Mouse (Mus musculus) ES-Bruce4 (cell line): Measurements from ENCODE around the gene Wdfy3. TPM values are rescaled to one million over a fixed set of nuclear protein-coding genes. Genes with fewer than 3 reads are reported as not detected.

ENCODE experiments used
- H3K27ac ChIP-seq: 2 replicates; pipeline ENCODE4 v1.5.1; 2012; ENCODE audit warnings: low read length, inconsistent platforms; ENCODE audit not compliant: insufficient read depth
- H3K27me3 ChIP-seq: 2 replicates; pipeline ENCODE4 v1.6.1; 2012; ENCODE audit warnings: mild to moderate bottlenecking, low read length, inconsistent platforms; ENCODE audit not compliant: control insufficient read depth, poor library complexity, insufficient read depth, severe bottlenecking
- H3K36me3 ChIP-seq: 2 replicates; pipeline ENCODE4 v1.6.1; 2012; ENCODE audit warnings: inconsistent platforms, mild to moderate bottlenecking, low read length, moderate library complexity; ENCODE audit not compliant: control insufficient read depth, poor library complexity, insufficient read depth, severe bottlenecking
- H3K4me1 ChIP-seq: one replicate; pipeline ENCODE4 v1.8.1; 2011; ENCODE audit warnings: low read length; ENCODE audit not compliant: control insufficient read depth, insufficient read depth
- H3K4me3 ChIP-seq: 2 replicates; pipeline ENCODE4 v1.5.1; 2011; ENCODE audit warnings: low read depth, mild to moderate bottlenecking, low read length
- H3K9ac ChIP-seq: 2 replicates; pipeline ENCODE4 v1.6.1; 2012; ENCODE audit warnings: low read depth, mild to moderate bottlenecking, inconsistent platforms; ENCODE audit not compliant: poor library complexity, severe bottlenecking
- H3K9me3 ChIP-seq: replicated peaks from 2 replicates; pipeline ENCODE4 v1.6.1; 2012; ENCODE audit warnings: mild to moderate bottlenecking, low read length, inconsistent platforms; ENCODE audit not compliant: control insufficient read depth, poor library complexity, insufficient read depth, severe bottlenecking
- CTCF ChIP-seq: IDR thresholded peaks from one replicate; pipeline ENCODE4 v1.8.1; 2011; ENCODE audit warnings: low read depth, low read length
- EP300 ChIP-seq: IDR thresholded peaks from 2 replicates; pipeline ENCODE4 v1.6.1; 2011; ENCODE audit warnings: low read depth, low read length; ENCODE audit not compliant: insufficient read depth
- POLR2A ChIP-seq: IDR thresholded peaks from one replicate; pipeline ENCODE4 v1.8.1; 2011; ENCODE audit warnings: low read length; ENCODE audit not compliant: insufficient read depth
- polyA plus RNA-seq: library from polyadenylated mRNA; stranded (reverse); fragments of >200 nt; gene quantifications from 2 replicates; pipeline ENCODE4 v1.2.4, GENCODE M21; 2011; ENCODE audit warnings: low read depth; ENCODE audit not compliant: missing spikeins, insufficient read depth, insufficient read length

Wdfy3 gene
- polyA plus RNA-seq, 1 experiment, result 20.2 TPM

DNA sequence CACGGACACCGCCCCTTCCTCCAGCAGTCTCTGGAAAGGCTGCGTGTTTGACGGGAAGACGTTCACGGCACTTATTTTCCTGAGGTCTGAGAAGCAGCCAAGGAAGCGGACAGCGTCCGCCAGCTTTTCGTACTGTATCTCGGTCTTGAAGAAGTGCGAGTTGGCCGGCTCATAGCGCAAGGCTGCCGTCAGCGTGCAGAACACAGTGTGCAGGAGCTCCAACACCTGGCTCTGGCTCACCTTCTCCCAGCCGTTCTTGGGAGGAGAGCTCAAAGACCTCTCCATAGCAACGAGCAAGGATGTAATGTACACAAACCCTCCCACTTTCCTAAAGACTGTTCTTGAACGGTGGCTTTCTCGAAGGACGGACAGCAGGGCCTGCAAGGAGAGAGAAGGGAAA lies 132.4 kb downstream of the Wdfy3 start:
- H3K9me3 ChIP-seq, result no peaks in the 10 kb centered on the region
- H3K27ac ChIP-seq, result no peak overlapping the region
- no peaks in the 10 kb centered on the region for H3K27me3 ChIP-seq
- H3K4me1 ChIP-seq, result peaks cover 2% of the 10 kb centered on the region
- H3K4me3 ChIP-seq, result peak overlapping the region; percentile 45
- peaks cover 6% of the 10 kb centered on the region for H3K36me3 ChIP-seq
- TF ChIP-seq CTCF (no peak), POLR2A (no peak), EP300 (no peak)
- no peak overlapping the region for H3K9ac ChIP-seq

DNA sequence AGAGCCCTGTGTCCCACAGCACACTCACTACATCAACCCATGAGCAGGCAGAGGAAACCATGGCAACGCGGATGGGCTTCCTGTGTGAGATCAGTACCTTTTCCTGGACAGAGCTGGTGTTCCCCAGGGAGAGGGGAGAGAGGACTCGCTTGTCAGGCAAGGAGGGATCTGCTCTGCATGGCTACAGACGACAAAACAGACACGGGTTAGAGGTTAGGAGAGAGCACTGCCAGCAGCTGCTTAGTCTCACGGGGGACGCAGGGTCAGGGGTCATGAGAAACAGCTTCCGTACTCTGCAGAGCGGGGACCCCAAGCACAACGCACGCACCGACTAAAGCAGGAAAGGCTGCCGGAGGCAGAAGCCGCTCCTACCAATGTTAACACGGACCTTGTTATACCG lies 133.8 kb downstream of the Wdfy3 start:
- TF ChIP-seq EP300, result no peak
- no peak for TF ChIP-seq CTCF
- no peak for TF ChIP-seq POLR2A
- no peaks in the 10 kb centered on the region for H3K27me3 ChIP-seq
- peaks cover under 1% of the 10 kb centered on the region; the same call in 1 of the 2 replicates for H3K36me3 ChIP-seq
- H3K9ac ChIP-seq, result no peak overlapping the region
- peaks cover 2% of the 10 kb centered on the region for H3K4me1 ChIP-seq
- no peaks in the 10 kb centered on the region for H3K9me3 ChIP-seq
- no peak overlapping the region for H3K27ac ChIP-seq
- H3K4me3 ChIP-seq, result no peak overlapping the region

DNA sequence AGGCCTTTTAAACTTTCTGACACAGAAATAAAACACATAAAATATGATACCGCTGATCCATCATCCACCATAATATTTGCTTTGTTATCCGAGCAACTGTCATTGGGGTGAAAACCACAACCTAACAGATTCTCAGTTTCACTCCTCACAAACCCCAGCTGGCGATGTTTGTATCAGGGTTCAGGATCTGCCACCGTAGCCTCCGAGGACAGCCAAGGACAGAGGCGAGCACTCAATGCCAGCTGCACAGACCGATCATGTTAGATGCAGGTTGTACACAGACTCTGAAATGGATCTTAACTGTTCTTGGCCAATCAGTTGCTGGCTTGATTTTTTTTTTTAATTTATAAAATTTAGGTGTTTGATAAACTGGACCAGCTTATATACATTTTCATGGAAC lies 135.1 kb downstream of the Wdfy3 start:
- H3K27ac ChIP-seq, result no peak overlapping the region
- no peaks in the 10 kb centered on the region for H3K9me3 ChIP-seq
- no peak overlapping the region for H3K9ac ChIP-seq
- H3K4me1 ChIP-seq, result peaks cover 2% of the 10 kb centered on the region
- no peak overlapping the region for H3K4me3 ChIP-seq
- TF ChIP-seq EP300, result no peak
- TF ChIP-seq CTCF, result no peak
- no peak for TF ChIP-seq POLR2A
- no peaks in the 10 kb centered on the region for H3K27me3 ChIP-seq
- H3K36me3 ChIP-seq, result no peaks in the 10 kb centered on the region; the same call in 1 of the 2 replicates

DNA sequence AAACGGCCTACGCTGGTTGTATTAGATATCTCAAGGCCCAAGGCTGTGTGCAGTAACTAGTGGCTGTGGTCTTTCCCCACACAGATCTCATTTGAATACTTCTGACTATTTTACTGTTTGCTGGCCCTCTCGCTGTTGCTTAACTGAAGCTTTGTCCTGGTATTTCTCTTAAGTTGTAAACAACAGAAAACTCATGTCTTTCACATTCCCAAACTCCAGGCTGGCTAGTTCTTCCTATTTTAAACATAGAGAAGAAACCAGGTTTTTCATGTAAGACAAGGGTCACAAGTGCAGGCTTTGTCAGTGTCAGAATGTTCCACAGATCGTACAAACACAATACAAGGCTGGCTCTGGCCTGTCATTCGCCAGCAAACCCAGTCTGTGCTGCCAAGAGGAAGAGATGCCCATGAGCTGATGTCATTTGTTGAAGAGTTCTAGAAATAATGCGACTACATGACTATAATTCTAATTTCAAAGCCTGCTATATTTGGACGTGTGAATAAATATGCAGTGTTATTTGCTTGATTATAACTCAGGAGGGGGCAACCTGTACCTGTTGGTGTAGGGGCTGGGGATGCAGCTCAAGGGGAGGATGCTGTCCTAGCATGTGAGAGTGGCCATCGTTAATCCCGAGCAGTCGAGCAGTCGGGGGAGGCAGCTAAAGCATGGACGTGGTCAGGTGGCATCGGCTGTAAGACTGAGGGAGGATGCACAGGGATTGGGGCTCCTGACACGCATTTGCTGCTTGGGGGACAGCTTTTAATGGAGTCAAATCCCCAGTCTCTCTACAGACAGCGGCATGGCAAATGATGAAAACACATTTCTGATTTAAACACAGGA lies 136.5 kb downstream of the Wdfy3 start:
- Histone ChIP-seq H3K27ac (no peak overlapping the region), H3K4me1 (peaks cover 2% of the 10 kb centered on the region), H3K4me3 (no peak overlapping the region), H3K9me3 (no peaks in the 10 kb centered on the region), H3K36me3 (no peaks in the 10 kb centered on the region; the same call in 1 of the 2 replicates), H3K9ac (no peak overlapping the region), H3K27me3 (no peaks in the 10 kb centered on the region)
- TF ChIP-seq POLR2A (no peak), EP300 (no peak), CTCF (no peak)

DNA sequence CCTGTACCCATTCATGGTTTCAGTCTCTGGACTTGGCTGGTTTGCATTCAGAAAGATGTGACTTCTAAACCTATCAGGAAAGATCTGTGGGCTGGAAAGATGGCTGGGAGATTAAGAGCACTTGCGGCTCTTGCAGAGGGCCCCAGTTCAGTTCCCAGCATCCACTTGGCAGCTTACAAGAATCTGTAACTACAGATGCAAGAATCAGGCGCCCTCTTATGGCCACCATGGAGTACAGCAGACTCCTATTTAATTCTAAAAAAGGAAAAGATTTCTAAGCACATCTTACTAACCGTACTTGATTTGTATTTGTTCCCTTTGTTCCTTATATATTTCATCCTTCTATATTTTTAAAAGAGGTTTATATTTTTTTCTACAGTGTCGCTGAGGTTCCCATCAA lies 137.7 kb downstream of the Wdfy3 start:
- Histone ChIP-seq H3K36me3 (no peaks in the 10 kb centered on the region; the same call in 1 of the 2 replicates), H3K27me3 (no peaks in the 10 kb centered on the region), H3K27ac (no peak overlapping the region), H3K4me3 (no peak overlapping the region), H3K9me3 (no peaks in the 10 kb centered on the region), H3K4me1 (no peaks in the 10 kb centered on the region), H3K9ac (no peak overlapping the region)
- TF ChIP-seq EP300 (no peak), CTCF (peak; percentile 21), POLR2A (no peak)

DNA sequence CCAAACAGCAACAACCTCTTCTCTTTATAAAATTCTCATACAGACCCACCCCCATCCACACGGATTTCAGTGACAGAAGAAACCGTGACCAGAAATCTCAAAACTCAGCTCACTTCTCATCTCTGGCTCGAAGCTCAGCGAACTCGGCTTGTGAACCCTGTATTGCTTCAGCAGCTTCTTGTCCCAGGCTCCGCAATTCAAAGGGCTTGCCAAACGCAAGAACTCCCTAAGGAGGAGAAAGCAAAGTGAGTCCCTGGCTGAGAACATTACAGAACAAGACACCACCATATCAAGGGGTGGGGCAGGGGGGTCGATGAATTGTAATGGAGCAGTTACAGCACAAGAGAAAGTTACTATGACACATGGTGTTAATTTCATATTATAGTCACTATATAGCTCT lies 143.4 kb downstream of the Wdfy3 start:
- Histone ChIP-seq H3K27me3 (no peaks in the 10 kb centered on the region), H3K9ac (no peak overlapping the region), H3K36me3 (peaks cover 2% of the 10 kb centered on the region; the same call in 1 of the 2 replicates), H3K27ac (no peak overlapping the region), H3K9me3 (no peaks in the 10 kb centered on the region), H3K4me3 (no peak overlapping the region), H3K4me1 (no peaks in the 10 kb centered on the region)
- TF ChIP-seq CTCF (no peak), EP300 (no peak), POLR2A (no peak)
